In genomic region chr10:19517093-19517492, GRCm38 (mm10) we compare ENCODE assay signal across 12 mouse cellular contexts.
"Had no signal": no experiment of that assay in that cellular context is flagged by ENCODE, and none has a peak within 500 bp of the region (broad histone marks: within the 10 kb centered on the region; RNA-seq: fewer than 3 reads in every experiment).

No protein-coding gene starts in this region.

- H3K27me3 ChIP-seq: liver, embryonic 13.5 days had no signal

- H3K27ac ChIP-seq: limb, embryonic 10.5 days; liver, embryonic 13.5 days; neural tube, embryonic 13.5 days had no signal

- DNase-seq: kidney, adult 11 months; kidney, postnatal 14 days; liver, embryonic 13.5 days; liver, postnatal 0 days; midbrain, embryonic 14.5 days; retina, postnatal 1 day; right cerebral cortex, postnatal 4 days; spleen, adult 18-20 months; thymus, adult 18-20 months; thymus, postnatal 14 days had no signal

- ATAC-seq: liver, postnatal 0 days had no signal

- H3K9ac ChIP-seq: liver, embryonic 13.5 days; liver, postnatal 0 days; neural tube, embryonic 13.5 days had no signal

- H3K4me3 ChIP-seq: limb, embryonic 10.5 days; liver, embryonic 13.5 days; neural tube, embryonic 13.5 days had no signal

- H3K4me2 ChIP-seq: liver, embryonic 13.5 days; neural tube, embryonic 13.5 days had no signal

- H3K4me1 ChIP-seq: limb, embryonic 10.5 days; liver, embryonic 13.5 days; neural tube, embryonic 13.5 days had no signal

- H3K9me3 ChIP-seq: limb, embryonic 10.5 days; liver, embryonic 13.5 days; neural tube, embryonic 13.5 days had no signal

- H3K36me3 ChIP-seq: limb, embryonic 10.5 days; liver, embryonic 13.5 days; neural tube, embryonic 13.5 days had no signal
